8 mouse cellular contexts compared by ENCODE assay signal in genomic region chrX:75143124-75143555, GRCm38 (mm10). TPM values are rescaled to one million over a fixed set of nuclear protein-coding genes. Genes with fewer than 3 reads are reported as not detected.
DNase-seq lines count a peak whose midpoint lies in the region; ATAC-seq and TF ChIP-seq lines count a peak whose summit lies in the region.
"Not testable (repeated sequence)": the region's sequence is repeated elsewhere in the genome, so short reads cannot be mapped to it uniquely, and the experiment has no call there.
"Had no signal": no experiment of that assay in that cellular context is flagged by ENCODE, and none has a peak within 500 bp of the region (broad histone marks: within the 10 kb centered on the region; RNA-seq: fewer than 3 reads in every experiment).

No protein-coding gene starts in this region.

- peak overlapping the region; percentile 64 for H3K4me2 ChIP-seq in heart, embryonic 16.5 days (ENCODE audit: low read depth, low read length)
- H3K4me2 ChIP-seq in kidney, embryonic 14.5 days (replicated peaks; ENCODE audit: low read depth, low read length) = peak overlapping the region; percentile 45
- peak overlapping the region; percentile 67 for H3K4me2 ChIP-seq in liver, embryonic 12.5 days
- H3K4me2 ChIP-seq in midbrain, embryonic 12.5 days (replicated peaks) = peak overlapping the region; percentile 55

- WGBS in heart, embryonic 16.5 days = 27% methylated on average over 12 of the region's 42 CpGs
- WGBS in kidney, embryonic 14.5 days = 25% methylated on average over 33 of the region's 42 CpGs
- WGBS in liver, embryonic 12.5 days (ENCODE audit: insufficient replicate concordance) = 15% methylated on average over 36 of the region's 42 CpGs
- 22% methylated on average over 24 of the region's 42 CpGs for WGBS in midbrain, embryonic 12.5 days

- H3K27me3 ChIP-seq in heart, embryonic 16.5 days (ENCODE audit: control insufficient read depth, insufficient read depth, low read length); kidney, embryonic 14.5 days (ENCODE audit: control insufficient read depth, insufficient read depth, low read length); liver, embryonic 12.5 days (replicated peaks); midbrain, embryonic 12.5 days: not testable (repeated sequence)

- not testable (repeated sequence) for H3K27ac ChIP-seq in heart, embryonic 16.5 days (ENCODE audit: low read length); kidney, embryonic 14.5 days (ENCODE audit: low read depth, low read length); liver, embryonic 12.5 days; midbrain, embryonic 12.5 days (replicated peaks)

- H3K9ac ChIP-seq in heart, embryonic 16.5 days (ENCODE audit: low read length) = peak overlapping the region; percentile 46; the same call in 1 of the 2 replicates
- peak overlapping the region; percentile 28; the same call in 1 of the 2 replicates for H3K9ac ChIP-seq in kidney, embryonic 14.5 days (ENCODE audit: low read depth, low read length)
- peak overlapping the region; percentile 60 for H3K9ac ChIP-seq in liver, embryonic 12.5 days
- H3K9ac ChIP-seq in midbrain, embryonic 12.5 days (replicated peaks) = not testable (repeated sequence)

- H3K9me3 ChIP-seq in heart, embryonic 16.5 days (replicated peaks; ENCODE audit: control insufficient read depth, low read length); kidney, embryonic 14.5 days (ENCODE audit: control insufficient read depth, low read length); liver, embryonic 12.5 days (replicated peaks); midbrain, embryonic 12.5 days: not testable (repeated sequence)

- H3K4me1 ChIP-seq in heart, embryonic 16.5 days (ENCODE audit: control insufficient read depth, insufficient read depth, low read length); kidney, embryonic 14.5 days (ENCODE audit: control insufficient read depth, insufficient read depth, low read length); liver, embryonic 12.5 days; midbrain, embryonic 12.5 days: not testable (repeated sequence)

- H3K4me3 ChIP-seq in heart, embryonic 16.5 days (ENCODE audit: low read length) = peak overlapping the region; percentile 46
- H3K4me3 ChIP-seq in kidney, embryonic 14.5 days (ENCODE audit: low read length) = peak overlapping the region; percentile 28
- peak overlapping the region; percentile 43 for H3K4me3 ChIP-seq in liver, embryonic 12.5 days
- H3K4me3 ChIP-seq in midbrain, embryonic 12.5 days = peak overlapping the region; percentile 39

- H3K36me3 ChIP-seq in heart, embryonic 16.5 days (ENCODE audit: control insufficient read depth, insufficient read depth); kidney, embryonic 14.5 days (ENCODE audit: control insufficient read depth, insufficient read depth, low read length); liver, embryonic 12.5 days; midbrain, embryonic 12.5 days: not testable (repeated sequence)

- peak; percentile 21 for DNase-seq in brain, embryonic 14.5 days (ENCODE audit: low read depth)
- peak; percentile 4 for DNase-seq in right cerebral cortex, postnatal 25 days

- ATAC-seq in erythroid progenitor cell, adult 5-6 weeks (replicated peaks; ENCODE audit: low FRiP score, poor library complexity, severe bottlenecking) = peak; percentile 96
- ATAC-seq in heart, embryonic 16.5 days (replicated peaks; ENCODE audit: extremely low read depth, insufficient read depth, low FRiP score) = 0 out of 2 replicates have a peak, but pooled peaks have one; percentile 18
- ATAC-seq in kidney, embryonic 14.5 days (ENCODE audit: low FRiP score, low TSS enrichment) = peak; percentile 72; the same call in 1 of the 2 replicates
- ATAC-seq in liver, embryonic 12.5 days = peak; percentile 84
- ATAC-seq in midbrain, embryonic 12.5 days (ENCODE audit: low FRiP score, low read depth) = peak; percentile 68

- TF ChIP-seq CTCF in brain, embryonic 14.5 days (IDR thresholded peaks at IDR 0.05; ENCODE audit: borderline replicate concordance, extremely low read depth, insufficient read depth, insufficient read length) = not testable (repeated sequence)

- not testable (repeated sequence) for TF ChIP-seq POLR2A in brain, embryonic 14.5 days (IDR thresholded peaks at IDR 0.05; ENCODE audit: borderline replicate concordance, extremely low read depth, insufficient read depth, insufficient read length, poor library complexity, severe bottlenecking)

RNA-seq across cellular contexts. Expression of gene Mpp1, which starts 12.3 kb away (rescaled TPM):
- polyA plus RNA-seq in brain, embryonic 14.5 days (2012; rRNA removed) = 14.0 and 15.3 TPM in 2 replicates
- 160 and 233 TPM in 2 replicates for total RNA-seq in erythroid progenitor cell, adult 5-6 weeks (2015; ENCODE audit: low replicate concordance)
- total RNA-seq in erythroid progenitor cell, adult 5-6 weeks (2017; ENCODE audit: low replicate concordance) = 150 and 345 TPM in 2 replicates
- polyA plus RNA-seq in heart, embryonic 16.5 days (2015; fragmentation: Nextera tagmentation; extraction: Ambion mirVana) = 45.8 and 52.2 TPM in 2 replicates
- polyA plus RNA-seq in kidney, embryonic 14.5 days (2014; fragmentation: Nextera tagmentation; extraction: Ambion mirVana) = 38.2 and 40.4 TPM in 2 replicates
- polyA plus RNA-seq in liver, embryonic 12.5 days (2016; fragmentation: Nextera tagmentation; extraction: Ambion mirVana) = 78.0 and 81.0 TPM in 2 replicates
- polyA plus RNA-seq in midbrain, embryonic 12.5 days (2016; fragmentation: Nextera tagmentation; extraction: Ambion mirVana) = 23.6 and 26.0 TPM in 2 replicates

RNA-seq across cellular contexts. Expression of gene Smim9, which starts 20.4 kb away (rescaled TPM):
- polyA plus RNA-seq in brain, embryonic 14.5 days (2012; rRNA removed) = not detected in 2 replicates
- not detected in 2 replicates for total RNA-seq in erythroid progenitor cell, adult 5-6 weeks (2015; ENCODE audit: low replicate concordance)
- total RNA-seq in erythroid progenitor cell, adult 5-6 weeks (2017; ENCODE audit: low replicate concordance) = not detected in 2 replicates
- polyA plus RNA-seq in heart, embryonic 16.5 days (2015; fragmentation: Nextera tagmentation; extraction: Ambion mirVana) = not detected in 2 replicates
- not detected in 2 replicates for polyA plus RNA-seq in kidney, embryonic 14.5 days (2014; fragmentation: Nextera tagmentation; extraction: Ambion mirVana)
- polyA plus RNA-seq in liver, embryonic 12.5 days (2016; fragmentation: Nextera tagmentation; extraction: Ambion mirVana) = not detected in 2 replicates
- polyA plus RNA-seq in midbrain, embryonic 12.5 days (2016; fragmentation: Nextera tagmentation; extraction: Ambion mirVana) = not detected in 2 replicates
- total RNA-seq: gastrocnemius, postnatal 25 days had no signal

RNA-seq across cellular contexts. Expression of gene Dkc1, which starts 47.5 kb away (rescaled TPM):
- polyA plus RNA-seq in brain, embryonic 14.5 days (2012; rRNA removed) = 33.9 and 40.3 TPM in 2 replicates
- total RNA-seq in erythroid progenitor cell, adult 5-6 weeks (2015; ENCODE audit: low replicate concordance) = 33.5 and 54.5 TPM in 2 replicates
- total RNA-seq in erythroid progenitor cell, adult 5-6 weeks (2017; ENCODE audit: low replicate concordance) = 53.9 and 107 TPM in 2 replicates
- 68.9 and 82.9 TPM in 2 replicates for polyA plus RNA-seq in heart, embryonic 16.5 days (2015; fragmentation: Nextera tagmentation; extraction: Ambion mirVana)
- 154 and 199 TPM in 2 replicates for polyA plus RNA-seq in kidney, embryonic 14.5 days (2014; fragmentation: Nextera tagmentation; extraction: Ambion mirVana)
- polyA plus RNA-seq in liver, embryonic 12.5 days (2016; fragmentation: Nextera tagmentation; extraction: Ambion mirVana) = 160 TPM in 2 replicates
- 117 and 124 TPM in 2 replicates for polyA plus RNA-seq in midbrain, embryonic 12.5 days (2016; fragmentation: Nextera tagmentation; extraction: Ambion mirVana)

RNA-seq across cellular contexts. Expression of gene Gab3, which starts 57.9 kb away (rescaled TPM):
- 0.67 and 0.97 TPM in 2 replicates for polyA plus RNA-seq in brain, embryonic 14.5 days (2012; rRNA removed)
- total RNA-seq in erythroid progenitor cell, adult 5-6 weeks (2015; ENCODE audit: low replicate concordance) = 8.0 and 14.8 TPM in 2 replicates
- total RNA-seq in erythroid progenitor cell, adult 5-6 weeks (2017; ENCODE audit: low replicate concordance) = 10.7 and 20.9 TPM in 2 replicates
- polyA plus RNA-seq in heart, embryonic 16.5 days (2015; fragmentation: Nextera tagmentation; extraction: Ambion mirVana) = 4.0 and 4.9 TPM in 2 replicates
- polyA plus RNA-seq in kidney, embryonic 14.5 days (2014; fragmentation: Nextera tagmentation; extraction: Ambion mirVana) = 0.89 and 1.1 TPM in 2 replicates
- polyA plus RNA-seq in liver, embryonic 12.5 days (2016; fragmentation: Nextera tagmentation; extraction: Ambion mirVana) = 1.0 and 1.4 TPM in 2 replicates
- 1.2 and 1.6 TPM in 2 replicates for polyA plus RNA-seq in midbrain, embryonic 12.5 days (2016; fragmentation: Nextera tagmentation; extraction: Ambion mirVana)

Comparison
In these comparisons a context has a peak if more than half of its experiments do, and no peak if none do; other contexts are left out.
1. ATAC-seq: peak in every context shown above with its lines; median percentile 96 in erythroid progenitor cell, adult 5-6 weeks; 84 in liver, embryonic 12.5 days; 72 in kidney, embryonic 14.5 days; 68 in midbrain, embryonic 12.5 days; 18 in heart, embryonic 16.5 days.